Mouse (Mus musculus): ENCODE data around the gene Twnk. TPM values are rescaled to one million over a fixed set of nuclear protein-coding genes. Genes with fewer than 3 reads are reported as not detected.
A peak's percentile ranks its signal among the peaks of the same experiment; 100 is the strongest.
"Not testable (repeated sequence)": the region's sequence is repeated elsewhere in the genome, so short reads cannot be mapped to it uniquely, and the experiment has no call there.

The Twnk gene
- polyA plus RNA-seq, 1 experiment from 2014 or later, result 13.4 TPM

GRCm38 (mm10) chr19:45023993-45024392, 18.5 kb downstream of the Twnk start:
- no peak for DNase-seq (ENCODE audit: low spot score)

DNA sequence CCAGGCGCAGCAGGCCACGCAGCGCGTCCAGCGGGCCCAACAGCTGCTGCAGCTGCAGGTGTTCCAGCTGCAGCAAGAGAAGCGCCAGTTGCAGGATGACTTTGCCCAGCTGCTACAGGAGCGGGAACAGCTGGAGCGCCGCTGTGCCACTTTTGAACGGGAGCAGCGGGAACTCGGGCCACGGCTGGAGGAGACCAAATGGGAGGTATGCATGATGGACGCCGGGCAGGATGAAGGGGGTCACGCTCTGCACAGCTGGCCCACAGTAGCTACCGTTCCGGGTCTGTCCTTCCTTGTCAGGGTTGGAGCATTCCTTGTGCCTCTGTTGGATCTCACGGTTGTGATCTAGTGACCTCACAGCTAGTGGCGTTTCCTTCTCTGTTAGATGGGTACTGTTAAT, 19.3 kb downstream of the Twnk start:
- DNase-seq (ENCODE audit: low spot score), result no peak

DNA sequence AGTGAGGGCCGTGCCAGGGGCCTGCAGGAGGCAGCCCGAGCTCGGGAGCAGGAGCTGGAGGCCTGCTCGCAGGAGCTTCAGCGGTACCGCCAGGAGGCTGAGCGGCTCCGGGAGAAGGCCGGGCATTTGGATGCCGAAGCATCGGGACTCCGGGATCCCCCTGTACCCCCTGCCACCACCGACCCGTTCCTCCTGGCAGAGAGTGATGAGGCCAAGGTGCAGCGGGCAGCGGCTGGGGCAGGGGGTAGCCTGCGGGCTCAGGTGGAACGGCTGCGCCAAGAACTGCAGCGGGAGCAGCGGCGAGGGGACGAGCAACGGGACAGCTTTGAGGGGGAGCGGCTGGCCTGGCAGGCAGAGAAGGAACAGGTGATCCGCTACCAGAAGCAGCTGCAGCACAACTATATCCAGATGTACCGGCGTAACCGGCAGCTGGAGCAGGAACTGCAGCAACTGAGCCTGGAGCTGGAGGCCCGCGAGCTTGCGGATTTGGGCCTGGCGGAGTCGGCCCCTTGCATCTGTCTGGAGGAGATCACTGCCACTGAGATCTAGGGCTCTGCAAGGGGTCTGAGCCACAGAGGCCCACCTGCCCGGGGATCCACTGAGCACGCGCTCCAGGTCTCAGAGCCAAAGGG, 20.6 kb downstream of the Twnk start:
- no peak for DNase-seq (ENCODE audit: low spot score)

DNA sequence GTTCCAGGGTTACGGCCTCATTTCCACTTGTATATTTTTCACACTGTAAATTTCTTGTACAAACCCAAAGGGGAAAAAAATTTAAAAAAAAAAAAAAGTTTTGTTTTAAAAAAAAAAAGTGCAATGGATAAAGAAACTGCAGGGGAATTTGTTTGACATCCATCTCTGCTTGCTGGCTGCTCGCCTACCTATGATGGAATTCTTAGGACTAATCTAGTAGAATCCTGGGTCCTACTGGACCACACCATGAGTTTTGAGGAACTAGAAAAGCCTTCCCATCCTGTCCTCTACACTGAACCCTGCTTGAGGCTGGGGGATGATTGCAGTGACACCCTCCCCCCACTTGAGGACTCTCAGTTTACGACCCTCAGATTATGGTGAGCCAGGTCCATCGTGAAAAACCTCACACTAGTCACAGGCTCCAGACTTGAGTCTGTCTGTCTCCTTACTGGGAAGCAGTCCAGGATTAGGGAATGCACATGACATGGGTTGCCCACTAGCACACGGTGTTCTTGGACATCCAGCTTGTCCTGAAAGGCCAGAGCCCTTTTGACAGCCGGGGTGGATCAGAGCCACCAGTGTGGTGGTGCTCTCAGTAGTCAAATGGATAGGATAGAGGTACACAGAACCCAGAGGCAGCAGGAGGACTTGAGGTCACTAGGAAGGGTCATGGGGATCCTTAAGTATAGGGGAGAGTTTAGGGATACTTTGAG, 21.7 kb downstream of the Twnk start:
- no peak for DNase-seq (ENCODE audit: low spot score)

- no peak for DNase-seq (ENCODE audit: low spot score)
These were observed 22.4 kb downstream of the Twnk start for GRCm38 (mm10) chr19:45027848-45028247.

- DNase-seq (ENCODE audit: low spot score), result no peak
These were observed 23.3 kb downstream of the Twnk start for GRCm38 (mm10) chr19:45028746-45029145.

- no peak for DNase-seq (ENCODE audit: low spot score)
These were observed 24.1 kb downstream of the Twnk start for GRCm38 (mm10) chr19:45029571-45029970.

DNA sequence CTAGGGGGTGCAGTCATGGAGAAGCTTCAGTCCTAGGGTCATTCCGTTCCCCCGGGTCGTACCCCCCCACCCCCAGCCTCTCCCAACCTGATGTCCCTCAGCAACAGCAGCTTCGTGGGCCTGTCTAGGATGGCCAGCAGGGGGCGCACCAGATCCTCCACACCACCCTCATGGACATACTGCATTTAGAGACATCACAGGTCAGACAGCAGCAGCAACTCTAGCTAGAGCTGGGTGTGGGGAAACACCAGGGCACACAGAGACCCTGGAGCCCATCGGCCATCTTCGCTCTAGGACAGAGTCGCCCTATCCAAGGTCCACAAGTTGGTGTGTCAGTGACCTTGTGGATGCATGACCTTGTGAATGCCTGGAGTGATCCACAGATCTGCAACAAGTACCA, 24.6 kb downstream of the Twnk start:
- peak; percentile 60 for DNase-seq (ENCODE audit: low spot score)

- peak; percentile 86 for DNase-seq (ENCODE audit: low spot score)
These were observed 25.6 kb downstream of the Twnk start for GRCm38 (mm10) chr19:45030746-45031693.

- peak; percentile 67 for DNase-seq (ENCODE audit: low spot score)
These were observed 26.3 kb downstream of the Twnk start for GRCm38 (mm10) chr19:45031780-45032179.

DNA sequence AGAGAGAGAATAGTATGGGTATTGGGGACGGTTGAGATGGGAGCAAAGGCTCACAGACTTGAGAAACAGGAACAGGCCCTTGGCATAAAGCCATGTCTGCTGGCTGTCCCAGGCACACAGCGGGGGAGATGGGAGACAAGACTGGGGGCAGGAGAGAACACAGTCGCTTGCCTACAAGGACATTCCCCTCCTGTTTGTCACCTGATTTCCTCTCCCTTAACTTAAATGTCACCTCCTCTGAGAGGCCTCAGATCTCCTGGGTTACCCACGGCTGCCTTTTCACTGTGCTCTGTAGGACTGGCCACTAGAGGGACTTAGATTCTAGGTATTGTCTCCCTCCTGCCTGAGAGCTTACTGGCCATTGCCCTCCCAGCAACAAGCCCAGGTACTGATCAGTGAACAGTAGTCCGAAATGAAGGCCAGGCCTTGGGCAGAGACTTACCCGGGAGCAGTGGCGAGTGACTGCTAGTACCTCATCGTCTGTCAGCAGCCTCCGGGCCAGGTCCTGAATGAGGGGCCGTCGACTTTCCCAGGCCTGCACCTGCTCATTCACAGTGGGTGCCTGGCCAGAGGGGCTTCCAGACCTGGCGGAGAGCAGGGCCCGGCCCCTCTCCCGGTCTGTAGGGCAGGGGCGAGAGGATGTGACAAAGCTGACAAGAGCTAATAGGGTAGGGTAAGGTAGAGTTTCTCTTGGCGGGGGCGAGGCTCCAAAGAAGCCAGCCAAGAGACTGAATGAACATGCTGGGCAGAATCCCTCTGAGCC, 27.3 kb downstream of the Twnk start:
- DNase-seq (ENCODE audit: low spot score), result no peak

DNA sequence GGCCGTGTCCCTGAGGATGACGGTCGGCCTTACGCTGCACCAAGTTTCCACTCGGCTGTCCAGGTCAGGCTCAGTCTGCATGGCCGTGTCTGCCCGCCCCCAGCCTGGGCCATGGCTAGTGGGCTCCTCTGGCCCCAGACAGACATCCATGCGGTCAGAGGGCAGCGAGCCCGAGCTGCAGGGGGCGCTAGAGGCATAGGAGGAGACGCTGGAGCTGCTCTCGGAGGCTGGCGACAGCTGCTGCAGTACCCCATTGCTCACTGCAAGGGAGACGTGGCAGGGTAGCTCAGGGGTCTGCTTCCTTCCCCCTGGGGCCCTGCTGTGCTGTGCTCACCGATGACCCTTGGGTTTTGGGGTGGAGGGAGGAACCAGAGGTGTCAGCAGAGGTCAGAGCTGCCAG, 31.4 kb downstream of the Twnk start:
- DNase-seq (ENCODE audit: low spot score), result peak; percentile 48

GRCm38 (mm10) chr19:45038198-45038597, 32.7 kb downstream of the Twnk start:
- DNase-seq (ENCODE audit: low spot score), result not testable (repeated sequence)

DNA sequence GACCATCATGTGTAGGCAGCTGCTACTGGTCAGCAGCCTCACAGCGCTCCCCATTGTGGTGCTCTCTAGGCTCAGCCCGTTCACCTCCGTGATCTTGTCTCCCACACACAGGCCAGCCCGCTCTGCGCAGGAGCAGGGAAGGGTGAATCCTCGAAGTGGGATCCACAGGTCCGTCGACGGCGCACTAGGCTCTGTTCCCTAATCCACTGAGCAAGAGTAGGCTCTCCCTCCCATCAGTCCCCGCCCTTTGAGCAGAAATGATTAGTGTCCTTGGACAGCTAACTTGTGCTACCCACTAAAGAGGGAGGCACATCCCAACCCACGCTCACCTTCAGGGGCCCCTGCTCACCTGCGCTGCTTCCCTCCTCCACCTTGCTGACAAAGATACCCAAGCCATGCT, 34.8 kb downstream of the Twnk start:
- no peak for DNase-seq (ENCODE audit: low spot score)

GRCm38 (mm10) chr19:45044389-45044927, 39.0 kb downstream of the Twnk start:
- peak; percentile 54 for DNase-seq (ENCODE audit: low spot score)

DNA sequence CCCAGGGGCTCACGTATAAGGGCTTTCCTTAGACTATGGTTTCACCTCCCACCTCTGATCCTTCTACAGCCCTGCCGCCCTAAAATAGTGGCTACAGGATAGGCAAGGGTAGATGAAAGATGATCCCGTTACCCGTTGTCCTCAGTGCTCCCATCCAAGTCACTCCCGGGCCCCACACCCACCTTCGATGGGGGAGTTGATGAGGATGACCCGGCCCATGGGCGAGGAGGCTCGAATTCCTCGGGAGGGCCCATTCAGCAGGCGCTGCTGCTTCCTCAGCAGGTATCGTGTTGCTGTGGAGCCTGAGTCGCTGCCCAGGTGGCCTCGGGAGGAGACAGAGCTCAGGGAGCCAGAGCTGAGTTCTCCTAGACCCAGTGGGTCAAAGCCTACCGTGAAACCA, 39.8 kb downstream of the Twnk start:
- no peak for DNase-seq (ENCODE audit: low spot score)

DNA sequence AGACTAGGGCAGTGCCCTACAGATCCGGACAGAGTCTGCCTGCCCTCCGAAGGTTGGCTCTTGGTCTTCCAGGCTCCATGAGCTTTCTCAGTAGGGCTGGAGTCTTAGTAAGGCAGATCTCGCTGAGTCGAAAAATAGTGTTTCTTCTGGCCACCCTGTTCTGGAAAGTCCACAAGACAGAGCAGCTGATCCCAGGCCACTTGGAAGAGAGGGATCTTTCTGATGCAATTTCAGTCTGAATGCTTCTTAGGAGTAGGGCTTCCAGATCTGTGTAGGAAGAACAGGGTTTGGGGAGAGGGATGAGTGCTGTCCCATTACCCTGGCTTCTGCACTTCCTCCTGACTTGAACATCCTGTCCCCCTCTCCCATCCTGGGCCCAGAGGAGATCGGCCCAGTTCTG, 40.2 kb downstream of the Twnk start, which contains the start of gene Pdzd7:
Pdzd7 (minus strand) TSS at position 67 of the 400 bp plus-strand sequence.
- DNase-seq (ENCODE audit: low spot score), result no peak

- peak; percentile 83 for DNase-seq (ENCODE audit: low spot score)
These were observed 41.3 kb downstream of the Twnk start for GRCm38 (mm10) chr19:45046523-45047321.

- DNase-seq (ENCODE audit: low spot score), result peak; percentile 91
These were observed 42.0 kb downstream of the Twnk start, which contains the start of gene Sfxn3 for GRCm38 (mm10) chr19:45047417-45047934. TSS of gene Sfxn3 (plus strand) at chr19:45047503.

Measured in thymus, postnatal 0 days (tissue).